Mouse (Mus musculus) liver, embryonic 15.5 days (tissue): Measurements from ENCODE around the gene Eif4g2. TPM values are rescaled to one million over a fixed set of nuclear protein-coding genes. Genes with fewer than 3 reads are reported as not detected.

Experiments used
- ATAC-seq: fragments of 200-750 bp; cut with Nextera tagmentation; 2 replicates; pipeline ENCODE4 v1.8.0; 2017; ENCODE audit warnings: moderate number of reproducible peaks, mild to moderate bottlenecking, moderate library complexity; ENCODE audit not compliant: insufficient read depth
- H3K27ac ChIP-seq: fragments of 300-500 bp; sonication (generic); replicated peaks from 2 replicates; pipeline ENCODE4 v1.5.1; 2015; ENCODE audit warnings: mild to moderate bottlenecking, inconsistent platforms
- H3K27me3 ChIP-seq: fragments of 300-500 bp; sonication (generic); 2 replicates; pipeline ENCODE4 v1.6.1; 2015; ENCODE audit warnings: mild to moderate bottlenecking, inconsistent platforms
- H3K36me3 ChIP-seq: fragments of 300-500 bp; sonication (generic); replicated peaks from 2 replicates; pipeline ENCODE4 v1.6.1; 2015; ENCODE audit warnings: moderate library complexity, mild to moderate bottlenecking, inconsistent platforms
- H3K4me1 ChIP-seq: fragments of 300-500 bp; sonication (generic); replicated peaks from 2 replicates; pipeline ENCODE4 v1.6.1; 2015; ENCODE audit warnings: inconsistent platforms
- H3K4me2 ChIP-seq: fragments of 300-500 bp; sonication (generic); 2 replicates; pipeline ENCODE4 v1.6.1; 2015; ENCODE audit warnings: moderate library complexity, mild to moderate bottlenecking, inconsistent platforms
- H3K4me3 ChIP-seq: fragments of 300-500 bp; sonication (generic); replicated peaks from 2 replicates; pipeline ENCODE4 v1.5.1; 2015; ENCODE audit warnings: mild to moderate bottlenecking, inconsistent platforms
- H3K9ac ChIP-seq: fragments of 300-500 bp; sonication (generic); 2 replicates; pipeline ENCODE4 v1.6.1; 2015; ENCODE audit warnings: moderate library complexity, mild to moderate bottlenecking, inconsistent platforms
- H3K9me3 ChIP-seq: fragments of 300-500 bp; sonication (generic); replicated peaks from 2 replicates; pipeline ENCODE4 v1.6.1; 2016; ENCODE audit warnings: inconsistent platforms
- WGBS: fragments of 180-500 bp; shearing (Covaris S2); methylation state at CpG from one replicate; pipeline ENCODE4 v1.1.7; 2015; ENCODE audit warnings: mixed read lengths; ENCODE audit not compliant: insufficient replicate concordance; 5-methylcytosine and 5-hydroxymethylcytosine counted together
- polyA plus RNA-seq: library from polyadenylated mRNA; unstranded; fragments of >200 nt; fragmentation: Nextera tagmentation; extraction: Ambion mirVana; gene quantifications from 2 replicates; pipeline ENCODE4 v1.2.1, GENCODE M21; 2015

The Eif4g2 gene
- polyA plus RNA-seq, 1 experiment from 2014 or later: 346 TPM

DNA sequence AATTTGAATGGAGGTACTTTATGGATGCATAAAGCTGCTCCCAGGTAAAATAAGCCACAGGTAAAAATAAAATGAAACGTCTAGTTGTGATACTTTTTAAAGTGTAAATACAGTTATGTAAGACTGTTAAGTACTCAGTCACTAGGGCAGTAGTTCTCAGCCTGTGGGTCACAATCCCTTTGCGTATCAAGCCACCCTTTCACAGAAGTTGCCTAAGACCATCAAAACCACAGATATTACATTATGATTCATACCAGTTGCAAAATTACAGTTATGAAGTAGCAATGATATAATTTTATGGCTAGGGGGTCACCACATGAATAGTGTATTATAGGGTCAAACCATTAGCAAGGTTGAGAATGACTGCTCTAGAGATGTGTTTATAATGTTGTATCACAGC, 12.3 kb upstream of the Eif4g2 start:
- 63% methylated on average over 2 of the region's 2 CpGs for WGBS

DNA sequence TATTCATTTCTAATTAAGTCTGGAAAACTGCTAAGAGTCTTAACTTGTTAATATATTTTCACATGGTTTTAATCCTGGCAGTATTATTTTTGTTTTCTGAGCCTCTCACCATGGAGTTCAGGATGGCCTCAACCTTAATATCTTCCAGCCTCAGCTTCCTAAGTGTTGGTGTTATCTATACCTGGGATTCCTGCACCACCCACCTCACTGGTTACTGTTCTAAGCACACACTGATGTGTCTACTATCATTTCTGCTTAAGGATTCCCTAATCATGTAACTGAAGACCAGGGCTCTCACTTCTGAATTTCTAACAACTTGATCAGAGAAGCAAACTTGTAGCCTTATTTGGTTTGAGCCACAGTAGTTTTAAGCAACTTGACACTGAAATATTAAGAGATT, 2.3 kb upstream of the Eif4g2 start:
- Histone ChIP-seq H3K4me1 (peaks cover 33% of the 10 kb centered on the region), H3K27me3 (no peaks in the 10 kb centered on the region), H3K9me3 (no peaks in the 10 kb centered on the region), H3K36me3 (peaks cover 19% of the 10 kb centered on the region), H3K27ac (peak overlapping the region; percentile 69), H3K9ac (no peak overlapping the region), H3K4me2 (peak overlapping the region; percentile 17), H3K4me3 (no peak overlapping the region)
- 0 out of 2 replicates have a peak, but pooled peaks have one; percentile 7 for ATAC-seq

More for the DNA sequence above, 12.3 kb upstream of the Eif4g2 start:
- Histone ChIP-seq H3K27me3 (no peaks in the 10 kb centered on the region), H3K9ac (no peak overlapping the region), H3K4me3 (no peak overlapping the region), H3K36me3 (no peaks in the 10 kb centered on the region), H3K4me2 (no peak overlapping the region), H3K27ac (no peak overlapping the region), H3K4me1 (peaks cover 5% of the 10 kb centered on the region; the same call in 1 of the 2 replicates), H3K9me3 (no peaks in the 10 kb centered on the region)
- ATAC-seq: no peak

DNA sequence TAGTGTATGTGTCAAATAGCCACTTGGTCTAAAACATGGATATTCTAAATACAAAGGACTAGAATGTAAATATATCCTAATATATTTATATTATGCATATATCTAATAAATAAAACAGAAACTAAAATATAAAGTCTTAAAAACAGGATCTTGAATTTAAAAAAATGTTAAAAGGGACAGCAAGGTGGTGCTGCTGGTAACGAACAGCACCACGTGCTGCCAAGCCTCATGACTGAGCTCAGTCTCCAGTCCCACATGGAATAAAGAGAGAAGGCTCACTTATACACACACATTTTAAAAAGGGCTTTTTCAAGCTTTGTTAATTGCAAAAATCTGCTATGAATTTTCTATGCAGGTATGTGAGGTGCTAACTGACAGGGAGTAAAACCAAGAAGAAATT, 1.6 kb upstream of the Eif4g2 start:
- H3K27me3 ChIP-seq: no peaks in the 10 kb centered on the region
- peak overlapping the region; percentile 64 for H3K27ac ChIP-seq
- ATAC-seq: no peak
- H3K9ac ChIP-seq: no peak overlapping the region
- peaks cover 40% of the 10 kb centered on the region for H3K4me1 ChIP-seq
- H3K4me3 ChIP-seq: no peak overlapping the region; the same call in 1 of the 2 replicates
- no peaks in the 10 kb centered on the region for H3K9me3 ChIP-seq
- peak overlapping the region; percentile 41 for H3K4me2 ChIP-seq
- 50% methylated on average over 2 of the region's 2 CpGs for WGBS
- H3K36me3 ChIP-seq: peaks cover 26% of the 10 kb centered on the region

DNA sequence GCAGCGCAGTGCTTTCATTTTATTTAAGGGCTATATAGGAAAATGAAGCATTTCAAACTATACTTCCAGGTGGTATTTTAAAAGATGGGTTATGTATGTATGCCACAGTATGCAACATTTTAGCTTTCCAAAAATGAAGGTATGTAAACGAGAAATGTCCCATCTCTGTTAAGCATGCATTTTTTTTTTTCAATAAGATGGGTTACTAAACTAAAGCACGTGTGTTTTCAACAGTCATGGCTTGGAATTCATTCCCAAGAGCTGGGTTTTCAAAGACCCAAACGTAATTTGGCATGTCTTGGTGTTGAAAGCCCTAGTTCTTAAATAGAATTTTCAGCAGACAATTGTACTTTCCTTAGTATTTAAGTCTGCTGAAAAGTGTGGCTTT, 897 bp upstream of the Eif4g2 start:
- no peaks in the 10 kb centered on the region for H3K9me3 ChIP-seq
- peak overlapping the region; percentile 92 for H3K4me3 ChIP-seq
- WGBS: 5% methylated on average over 4 of the region's 4 CpGs
- H3K27ac ChIP-seq: peak overlapping the region; percentile 99
- no peak for ATAC-seq
- peak overlapping the region; percentile 93 for H3K9ac ChIP-seq
- H3K27me3 ChIP-seq: no peaks in the 10 kb centered on the region
- H3K4me1 ChIP-seq: peaks cover 46% of the 10 kb centered on the region
- H3K36me3 ChIP-seq: peaks cover 34% of the 10 kb centered on the region
- H3K4me2 ChIP-seq: peak overlapping the region; percentile 79

DNA sequence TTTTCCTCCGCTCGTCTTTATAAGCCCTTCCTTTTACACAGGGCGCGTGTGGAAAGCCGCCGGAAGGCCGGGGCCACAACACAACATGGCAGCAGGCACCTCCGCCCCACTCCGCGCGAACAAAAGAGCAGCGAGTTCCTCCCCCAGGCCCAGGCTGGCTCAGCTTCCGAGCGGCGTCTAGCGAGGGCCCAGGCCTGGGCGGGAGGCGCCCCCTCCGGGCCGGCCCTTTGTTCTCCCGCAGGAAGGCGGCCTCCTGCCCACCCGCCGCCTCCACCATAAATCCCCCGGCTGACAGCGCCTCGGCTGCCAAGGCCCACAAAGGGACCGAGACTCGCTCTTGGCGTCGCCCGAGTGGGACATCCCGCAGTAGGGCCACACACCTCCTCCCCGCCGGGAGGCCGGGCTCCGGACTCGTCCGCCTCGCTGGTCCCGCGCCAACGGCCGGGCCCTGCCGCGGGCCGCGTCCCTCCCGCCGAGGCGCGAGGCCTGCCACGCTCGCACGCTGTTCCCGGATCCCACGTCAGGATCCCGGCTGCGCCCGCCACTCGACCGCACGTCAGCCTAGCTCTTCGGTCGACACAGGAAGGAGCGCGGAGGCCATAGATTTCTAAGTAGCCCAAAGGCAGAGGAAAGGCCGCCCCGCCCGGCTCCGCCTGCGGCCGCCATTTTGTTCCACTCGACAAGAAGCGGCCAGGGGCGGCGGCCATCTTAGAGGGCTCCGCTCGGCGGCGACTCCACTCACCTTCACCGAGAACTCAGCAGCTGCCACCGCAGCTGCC, 598 bp downstream of the Eif4g2 start:
- peak overlapping the region; percentile 87 for H3K4me2 ChIP-seq
- no peaks in the 10 kb centered on the region for H3K9me3 ChIP-seq
- H3K27ac ChIP-seq: peak overlapping the region; percentile 99
- ATAC-seq: peak; percentile 73
- H3K9ac ChIP-seq: peak overlapping the region; percentile 93
- peak overlapping the region; percentile 92 for H3K4me3 ChIP-seq
- WGBS: under 1% methylated on average over 83 of the region's 83 CpGs
- peaks cover 49% of the 10 kb centered on the region for H3K36me3 ChIP-seq
- H3K4me1 ChIP-seq: peaks cover 47% of the 10 kb centered on the region
- H3K27me3 ChIP-seq: no peaks in the 10 kb centered on the region

DNA sequence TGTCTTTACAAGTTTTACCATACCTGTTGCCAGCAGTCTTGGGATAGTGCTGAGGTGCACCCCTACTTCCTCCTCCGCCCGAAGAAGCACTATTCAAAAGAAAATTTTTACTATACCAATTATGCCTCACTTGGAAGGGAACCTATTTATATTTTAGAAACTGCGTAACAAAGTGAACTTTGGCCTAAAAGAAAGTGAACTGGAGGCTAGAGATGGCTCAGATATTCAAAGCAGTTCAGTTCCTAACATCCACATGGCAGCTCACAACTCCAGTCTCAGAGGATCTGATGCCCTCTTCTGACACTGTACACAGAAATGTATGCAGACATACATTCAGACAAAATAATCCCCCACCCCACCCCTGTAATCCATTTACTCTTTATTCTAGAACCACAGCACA, 2.0 kb downstream of the Eif4g2 start:
- WGBS: 79% methylated on average over 3 of the region's 3 CpGs
- H3K27ac ChIP-seq: peak overlapping the region; percentile 99

DNA sequence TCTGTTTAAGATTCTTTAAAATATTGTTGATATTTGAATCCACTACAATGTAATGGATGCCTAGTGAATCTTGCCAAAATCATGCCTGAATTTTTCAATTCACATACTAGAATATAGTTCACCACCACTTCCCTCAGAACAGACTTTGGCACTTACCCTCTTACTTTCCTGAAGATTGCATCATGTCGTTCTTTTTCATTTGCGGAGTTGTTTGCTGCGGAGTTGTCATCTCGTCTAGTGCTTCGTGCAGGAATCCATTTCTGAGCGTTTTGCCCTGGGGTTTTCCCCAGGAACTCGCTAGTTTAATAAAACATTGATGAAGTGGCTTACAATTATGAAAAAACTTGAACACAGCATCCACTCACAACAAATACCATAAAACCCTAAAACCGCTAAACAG, 2.8 kb downstream of the Eif4g2 start:
- Histone ChIP-seq H3K36me3 (peaks cover 69% of the 10 kb centered on the region), H3K4me2 (peak overlapping the region; percentile 87), H3K27me3 (no peaks in the 10 kb centered on the region), H3K9me3 (no peaks in the 10 kb centered on the region), H3K4me3 (peak overlapping the region; percentile 92), H3K9ac (peak overlapping the region; percentile 93; the same call in 1 of the 2 replicates), H3K4me1 (peaks cover 42% of the 10 kb centered on the region), H3K27ac (no peak overlapping the region)
- no peak for ATAC-seq
- WGBS: 81% methylated on average over 8 of the region's 8 CpGs

More for the DNA sequence above, 2.0 kb downstream of the Eif4g2 start:
- H3K4me1 ChIP-seq: peaks cover 46% of the 10 kb centered on the region
- ATAC-seq: no peak
- H3K9ac ChIP-seq: peak overlapping the region; percentile 93
- H3K36me3 ChIP-seq: peaks cover 62% of the 10 kb centered on the region
- no peaks in the 10 kb centered on the region for H3K9me3 ChIP-seq
- H3K4me3 ChIP-seq: peak overlapping the region; percentile 92
- H3K27me3 ChIP-seq: no peaks in the 10 kb centered on the region
- H3K4me2 ChIP-seq: peak overlapping the region; percentile 87

DNA sequence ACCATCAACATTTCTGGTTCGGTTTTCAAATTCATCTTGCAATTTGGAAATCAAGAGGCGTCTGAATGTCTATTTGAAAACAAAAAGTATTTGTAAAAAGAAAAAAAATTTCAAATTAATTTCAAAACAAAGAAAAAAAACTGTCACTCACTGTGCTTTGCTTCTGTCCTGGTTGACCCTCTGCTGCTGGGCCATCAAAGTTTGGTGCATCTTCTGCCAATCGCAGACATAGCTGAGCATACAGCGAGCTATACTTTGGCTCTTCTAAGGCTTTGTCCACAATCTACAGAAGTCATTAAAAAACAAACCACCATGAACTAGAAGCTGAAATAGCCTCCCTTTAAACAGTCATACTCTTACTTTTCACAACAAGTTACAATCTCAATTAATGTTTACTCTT, 4.6 kb downstream of the Eif4g2 start:
- no peak overlapping the region for H3K27ac ChIP-seq
- no peaks in the 10 kb centered on the region for H3K9me3 ChIP-seq
- 95% methylated on average over 4 of the region's 4 CpGs for WGBS
- H3K4me3 ChIP-seq: no peak overlapping the region
- H3K27me3 ChIP-seq: no peaks in the 10 kb centered on the region
- no peak overlapping the region for H3K9ac ChIP-seq
- peaks cover 86% of the 10 kb centered on the region for H3K36me3 ChIP-seq
- H3K4me1 ChIP-seq: peaks cover 37% of the 10 kb centered on the region
- H3K4me2 ChIP-seq: no peak overlapping the region
- ATAC-seq: no peak

DNA sequence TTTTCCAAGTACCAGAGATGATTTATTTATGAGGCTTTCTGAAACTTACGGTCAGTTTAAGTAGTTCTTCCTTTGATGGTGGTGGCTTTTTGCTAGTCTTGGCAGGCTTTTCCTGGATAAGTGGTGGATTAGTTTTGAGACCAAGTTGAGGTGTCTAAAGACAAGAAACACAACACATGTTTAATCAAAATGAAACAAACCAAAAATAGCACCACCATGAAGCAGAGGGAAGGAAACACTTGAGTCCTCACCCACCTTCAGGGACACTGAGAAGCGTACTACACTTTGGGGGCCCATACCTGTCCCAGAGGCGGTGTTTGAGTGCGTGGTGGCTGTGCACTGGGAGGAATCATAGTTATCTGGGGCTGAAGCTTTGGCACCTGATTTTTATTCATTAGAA, 7.5 kb downstream of the Eif4g2 start:
- no peak overlapping the region for H3K4me2 ChIP-seq
- peaks cover 26% of the 10 kb centered on the region for H3K4me1 ChIP-seq
- no peak overlapping the region for H3K27ac ChIP-seq
- no peaks in the 10 kb centered on the region for H3K27me3 ChIP-seq
- WGBS: 94% methylated on average over 4 of the region's 4 CpGs
- H3K9me3 ChIP-seq: no peaks in the 10 kb centered on the region
- peaks cover 95% of the 10 kb centered on the region for H3K36me3 ChIP-seq
- ATAC-seq: no peak
- no peak overlapping the region for H3K9ac ChIP-seq
- no peak overlapping the region for H3K4me3 ChIP-seq

DNA sequence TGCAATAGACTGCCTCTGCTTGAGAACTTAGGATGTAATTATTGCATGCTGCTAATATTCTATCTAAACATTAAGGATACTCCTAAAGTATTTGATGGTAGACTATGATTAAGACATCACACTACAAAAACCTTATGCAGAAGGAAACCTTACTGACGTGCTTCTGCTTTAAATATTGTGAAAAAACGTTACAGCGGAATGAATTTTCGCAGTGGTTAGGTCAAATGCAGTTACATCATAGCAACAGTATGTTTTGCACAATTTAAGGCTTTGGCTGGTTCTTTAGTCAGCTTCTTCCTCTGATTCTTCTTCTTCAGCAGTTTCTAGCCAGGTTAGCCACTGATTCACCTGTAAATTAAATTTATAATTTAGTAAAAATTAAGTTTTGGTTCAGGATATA, 10.4 kb downstream of the Eif4g2 start:
- Histone ChIP-seq H3K4me1 (peaks cover 10% of the 10 kb centered on the region; the same call in 1 of the 2 replicates), H3K27ac (no peak overlapping the region), H3K36me3 (peaks cover 95% of the 10 kb centered on the region), H3K27me3 (no peaks in the 10 kb centered on the region), H3K9me3 (peaks cover 9% of the 10 kb centered on the region), H3K4me3 (no peak overlapping the region), H3K4me2 (no peak overlapping the region), H3K9ac (no peak overlapping the region)
- WGBS: 88% methylated on average over 4 of the region's 4 CpGs
- ATAC-seq: no peak

DNA sequence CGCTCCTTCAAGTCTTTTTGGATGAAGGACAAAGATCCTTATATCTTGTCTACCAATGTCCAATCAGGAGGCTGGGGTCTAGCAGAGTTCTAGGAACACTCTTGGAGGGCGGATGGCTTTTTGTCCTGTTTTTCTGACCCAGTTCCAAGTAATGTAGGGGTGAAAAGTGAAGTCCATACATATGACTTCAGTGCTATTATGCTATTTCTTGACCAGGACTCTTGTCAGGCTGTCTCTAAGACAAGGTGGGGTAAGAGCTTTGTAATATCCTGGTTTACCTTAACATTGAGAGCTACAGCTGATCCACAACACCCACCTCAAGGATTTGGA, 12.7 kb downstream of the Eif4g2 start:
- Histone ChIP-seq H3K27me3 (no peaks in the 10 kb centered on the region), H3K4me1 (peaks cover under 1% of the 10 kb centered on the region; the same call in 1 of the 2 replicates), H3K9me3 (peaks cover 9% of the 10 kb centered on the region), H3K27ac (no peak overlapping the region), H3K36me3 (peaks cover 75% of the 10 kb centered on the region), H3K4me3 (no peak overlapping the region), H3K9ac (no peak overlapping the region), H3K4me2 (no peak overlapping the region)
- ATAC-seq: 0 out of 2 replicates have a peak, but pooled peaks have one; percentile 15
- 96% methylated on average over 2 of the region's 2 CpGs for WGBS
